Mouse (Mus musculus): ENCODE results near the gene Lrrc51.

DNA sequence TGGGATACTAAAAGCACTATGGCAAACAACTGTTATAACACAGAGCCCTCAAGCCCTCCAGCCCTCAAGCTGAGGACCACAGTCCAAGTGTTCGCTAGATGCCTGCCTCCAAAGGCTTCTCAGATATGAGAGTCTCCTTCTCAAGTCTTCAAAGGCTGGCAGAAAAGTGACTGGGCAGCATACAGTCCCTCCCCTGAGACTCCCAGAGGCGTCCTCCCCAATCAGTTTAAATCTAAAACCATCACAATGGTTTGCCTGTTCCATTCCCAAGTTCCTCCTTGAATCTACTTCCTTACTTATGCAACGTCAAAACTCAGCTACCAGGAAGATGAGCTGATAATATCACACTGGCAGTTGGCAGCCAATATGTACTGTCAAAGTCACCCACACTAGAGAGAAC lies 70.3 kb downstream of the Lrrc51 start, which contains the start of gene Anapc15:
- TF ChIP-seq CTCF (IDR thresholded peaks at IDR 0.05) (no peak), EP300 (IDR thresholded peaks at IDR 0.05; ENCODE audit: insufficient read depth, low read depth, low read length) (no peak)
